Mouse (Mus musculus): ENCODE data around the gene Defb43. TPM values are rescaled to one million over a fixed set of nuclear protein-coding genes. Genes with fewer than 3 reads are reported as not detected.
A peak's percentile ranks its signal among the peaks of the same experiment; 100 is the strongest.

Defb43 gene
- not detected for total RNA-seq (2022)

DNA sequence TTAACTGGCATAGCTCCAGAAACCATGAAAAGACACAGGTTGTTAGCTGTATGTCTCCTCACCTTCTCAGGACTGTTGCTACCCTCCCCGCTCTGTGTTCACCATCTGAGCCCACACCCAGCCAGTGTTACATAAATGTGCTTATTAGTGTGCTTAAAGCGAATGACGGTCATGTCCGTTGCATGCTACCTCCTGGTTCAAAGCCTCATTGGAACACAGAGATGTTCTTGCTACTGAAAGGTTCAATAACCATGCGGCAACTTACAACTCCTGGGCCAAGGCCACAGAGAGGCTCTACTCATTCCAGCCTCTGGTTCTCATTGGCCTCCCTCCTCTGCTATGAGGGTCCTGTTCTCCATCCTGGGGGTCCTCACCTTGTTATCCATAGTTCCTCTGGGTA lies at the start of gene Defb43:
Gene Defb43 (plus strand): TSS at position 301 of the 400 bp plus-strand sequence.
- DNase-seq, result no peak

DNA sequence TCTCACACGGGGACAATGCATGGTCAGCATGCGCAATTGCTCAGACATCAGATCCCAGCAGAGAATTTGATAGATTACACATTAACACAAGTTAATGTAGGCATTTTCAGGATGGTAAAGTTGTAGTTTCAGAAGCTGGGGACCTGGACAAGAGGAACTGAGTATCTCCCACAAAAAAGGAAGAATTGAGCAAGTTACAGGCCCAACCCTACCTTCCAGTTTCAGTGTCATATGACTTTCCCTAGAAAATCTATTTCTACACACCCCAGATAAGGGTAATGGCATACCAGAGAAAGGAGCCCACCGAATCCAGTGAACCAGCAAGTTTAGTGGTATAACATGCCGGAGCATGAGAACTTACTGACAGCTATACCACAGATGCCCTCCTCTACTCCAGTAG lies 47.9 kb upstream of the Defb43 start:
- DNase-seq, result no peak

DNA sequence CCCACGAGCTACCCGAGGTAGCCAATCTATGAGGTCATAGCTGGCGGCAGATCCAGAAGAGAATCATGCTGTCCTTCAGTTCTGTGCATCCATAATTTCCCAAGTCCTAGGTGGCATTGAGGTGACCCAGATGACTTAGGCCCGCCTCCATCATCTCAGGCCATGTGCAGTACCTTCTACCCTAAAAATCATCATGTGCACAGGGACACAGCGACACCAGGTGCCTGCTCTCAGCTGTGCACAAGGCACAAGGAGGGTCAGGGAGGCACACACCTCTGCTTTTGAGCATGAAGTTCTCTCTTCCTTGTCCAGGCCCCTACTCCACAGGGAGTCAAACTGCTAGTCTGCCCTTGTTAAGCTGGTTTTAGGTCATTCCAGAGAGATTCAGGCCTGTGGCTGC lies 46.2 kb upstream of the Defb43 start:
- DNase-seq, result no peak

DNA sequence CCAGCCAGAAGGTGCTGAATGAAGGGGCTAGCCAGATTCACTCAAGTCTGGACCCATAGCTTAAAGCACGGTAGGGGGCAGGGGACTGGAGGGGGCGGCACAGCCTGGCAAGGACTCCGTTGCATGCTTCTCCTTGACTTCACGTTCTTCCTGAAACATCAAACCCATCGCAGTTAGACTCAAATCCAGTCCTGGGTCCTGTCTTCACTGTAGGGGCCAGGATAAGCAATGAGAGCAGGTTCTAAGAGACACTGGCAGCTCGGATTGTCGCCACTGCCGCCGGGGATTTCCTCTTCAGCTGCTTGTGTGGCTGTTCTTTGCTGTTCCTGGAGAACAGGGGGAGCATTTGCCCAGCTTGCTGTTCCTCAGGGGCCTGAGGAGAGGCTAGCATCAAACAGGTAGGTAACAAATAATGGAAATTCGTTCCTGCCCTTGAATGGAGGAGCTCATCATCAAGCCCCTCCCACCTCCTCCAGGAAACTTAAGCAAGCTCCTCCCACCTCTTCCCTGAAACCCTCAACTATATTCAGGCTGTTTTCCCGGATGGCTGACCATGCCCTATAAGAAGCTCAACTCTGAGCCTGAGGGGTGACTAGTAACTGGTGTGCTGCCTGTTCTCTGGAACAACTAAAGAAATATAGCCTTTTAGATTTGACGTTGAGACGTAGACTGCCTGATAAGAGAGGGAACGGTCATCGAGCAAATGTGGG lies 45.6 kb upstream of the Defb43 start:
- DNase-seq, result no peak

DNA sequence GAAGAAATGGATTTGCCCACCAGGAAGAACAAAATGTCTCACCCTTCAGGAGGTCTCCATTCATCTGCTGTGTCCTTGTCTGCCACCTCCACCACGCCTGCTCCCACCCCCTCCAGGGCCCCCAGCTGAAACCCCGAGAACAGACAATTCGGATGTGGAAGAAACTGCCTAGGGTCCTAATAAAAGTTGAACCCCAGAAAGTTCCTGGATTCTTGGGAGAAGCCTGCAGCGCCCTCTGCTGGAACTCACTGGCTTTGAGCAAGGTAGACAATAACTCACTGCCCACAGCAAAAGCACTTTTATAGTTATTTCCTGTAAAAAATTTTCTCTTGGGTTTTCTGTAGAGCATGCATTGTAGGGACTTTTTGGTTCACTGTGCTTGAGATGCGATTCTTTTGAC lies 36.5 kb upstream of the Defb43 start:
- peak; percentile 27 for DNase-seq

DNA sequence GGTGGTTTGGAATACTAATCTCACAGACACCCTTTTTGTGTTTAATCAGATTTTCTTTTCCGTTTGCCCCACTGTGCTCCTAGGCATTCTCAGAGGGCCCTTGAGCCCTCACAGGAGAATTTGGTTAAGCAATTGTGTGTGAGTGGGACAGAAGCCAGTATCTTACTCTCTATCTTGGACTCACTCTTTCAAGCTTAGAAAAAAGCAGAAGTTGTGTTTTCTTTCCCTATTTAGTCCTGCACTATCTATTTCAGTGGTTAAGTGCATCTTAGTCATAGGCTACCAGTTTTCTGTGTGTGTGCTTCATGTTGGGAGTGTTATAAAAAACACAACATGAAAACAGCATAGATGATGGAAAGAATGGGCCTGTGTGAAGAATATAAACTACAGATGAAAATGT lies 31.8 kb upstream of the Defb43 start:
- DNase-seq, result no peak

DNA sequence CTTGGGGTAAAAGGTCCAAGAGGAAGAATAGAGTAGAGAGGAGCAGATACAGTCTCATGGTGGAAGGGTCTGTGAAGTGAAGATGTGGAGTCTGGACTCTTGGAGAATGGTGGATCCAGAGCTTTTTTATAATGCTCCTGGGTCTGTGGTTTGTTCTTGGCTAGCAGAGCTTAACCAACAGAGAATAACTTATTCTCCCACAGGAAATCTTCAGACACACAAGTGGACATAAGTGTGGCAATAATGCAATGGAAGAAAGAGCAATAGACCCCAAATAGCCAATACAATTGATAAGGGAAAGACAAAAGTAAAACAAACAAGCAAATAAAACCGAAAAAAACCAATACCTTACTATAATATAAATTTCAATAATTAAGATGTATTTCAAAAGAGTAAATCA lies 27.2 kb upstream of the Defb43 start, which contains the start of gene Defb48:
Gene Defb48 (minus strand): TSS at position 101 of the 400 bp plus-strand sequence.
- DNase-seq, result no peak

DNA sequence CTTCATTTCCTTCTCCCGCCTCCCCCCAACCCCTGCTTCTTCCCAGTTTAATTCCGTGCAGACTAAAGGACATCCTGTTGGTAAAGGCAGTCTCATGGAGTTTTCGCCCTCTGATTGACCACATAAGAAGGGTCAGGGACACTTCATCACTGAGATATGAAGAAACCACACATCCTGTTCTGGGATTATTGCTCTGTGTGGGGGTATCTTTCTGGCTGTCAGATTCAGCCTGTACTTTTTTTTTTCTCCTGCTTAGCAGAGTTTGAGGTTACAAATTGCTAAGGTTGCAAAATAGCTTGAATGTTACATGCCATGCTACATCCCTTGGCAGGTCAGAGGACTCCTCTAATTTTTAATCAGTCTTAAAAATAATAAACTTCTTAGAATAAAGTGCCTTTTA lies 20.3 kb upstream of the Defb43 start:
- no peak for DNase-seq

DNA sequence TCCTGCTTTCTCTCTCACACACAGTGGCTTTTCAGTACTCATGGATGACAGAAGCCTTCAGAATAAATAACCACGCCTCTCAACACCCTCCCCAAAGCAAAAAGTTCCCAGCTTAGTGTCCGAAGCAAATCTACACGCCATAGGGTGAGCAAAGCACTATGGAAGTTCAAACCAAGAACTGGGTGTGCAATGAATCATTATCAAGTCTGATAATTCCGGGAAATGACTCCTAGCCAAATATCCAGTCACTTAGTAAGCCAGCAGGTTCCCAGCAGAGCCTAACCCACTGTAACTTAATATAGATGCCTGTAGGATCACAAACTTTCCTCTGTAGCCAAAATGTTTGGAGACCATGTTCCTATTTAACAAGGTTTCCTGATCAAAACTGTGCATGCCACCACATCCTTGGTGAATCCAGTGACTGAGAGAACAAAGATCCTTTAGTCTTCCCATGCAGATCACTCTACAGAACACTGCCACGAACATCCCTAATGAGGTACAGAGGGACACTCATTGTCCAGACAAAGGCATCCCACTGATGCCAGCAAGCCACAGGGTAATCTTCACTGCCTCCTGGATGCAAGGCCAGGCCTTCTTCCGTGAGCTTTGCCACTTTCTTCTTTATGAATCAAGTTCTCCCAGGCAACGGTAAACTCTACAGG lies 19.6 kb upstream of the Defb43 start:
- no peak for DNase-seq

DNA sequence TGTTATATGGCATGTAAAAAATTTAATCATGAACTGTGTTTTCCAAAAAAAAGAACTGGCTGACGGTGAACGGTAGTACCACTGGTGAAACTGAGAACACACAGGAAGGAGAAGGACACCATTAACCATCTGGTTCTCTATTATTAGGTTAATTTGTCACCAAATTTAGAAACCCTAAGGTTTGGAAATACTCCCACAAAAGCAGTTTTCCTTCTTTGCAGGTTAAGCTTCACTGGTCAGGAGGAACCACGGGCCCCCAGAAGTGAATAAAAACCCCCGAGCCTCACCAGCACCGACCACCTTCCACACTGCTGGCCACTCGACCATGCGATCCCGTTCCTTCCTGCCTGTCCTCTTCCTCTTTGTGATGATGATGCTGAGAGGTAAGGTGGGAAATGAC lies 13.8 kb upstream of the Defb43 start, which contains the start of gene Defb47:
Gene Defb47 (plus strand): TSS at position 301 of the 400 bp plus-strand sequence.
- DNase-seq, result no peak

DNA sequence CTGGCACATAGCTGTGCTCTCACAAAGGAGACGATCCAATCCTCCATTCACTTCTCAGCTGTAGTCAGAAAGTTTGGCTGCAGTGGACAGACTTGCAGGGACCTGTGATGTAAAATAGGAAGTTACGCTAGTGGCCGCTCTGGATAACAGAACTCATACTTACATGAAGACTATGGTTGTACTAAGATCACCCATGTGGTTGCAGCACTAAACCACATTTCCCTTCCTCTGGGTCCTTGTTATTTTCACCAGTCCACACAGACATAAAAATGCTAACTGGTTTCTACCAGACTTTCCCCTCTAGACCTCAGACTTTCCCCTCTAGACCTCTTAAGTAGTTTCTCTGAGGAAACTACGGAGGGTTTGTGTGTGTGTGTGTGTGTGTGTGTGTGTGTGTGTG lies 12.6 kb upstream of the Defb43 start:
- no peak for DNase-seq

DNA sequence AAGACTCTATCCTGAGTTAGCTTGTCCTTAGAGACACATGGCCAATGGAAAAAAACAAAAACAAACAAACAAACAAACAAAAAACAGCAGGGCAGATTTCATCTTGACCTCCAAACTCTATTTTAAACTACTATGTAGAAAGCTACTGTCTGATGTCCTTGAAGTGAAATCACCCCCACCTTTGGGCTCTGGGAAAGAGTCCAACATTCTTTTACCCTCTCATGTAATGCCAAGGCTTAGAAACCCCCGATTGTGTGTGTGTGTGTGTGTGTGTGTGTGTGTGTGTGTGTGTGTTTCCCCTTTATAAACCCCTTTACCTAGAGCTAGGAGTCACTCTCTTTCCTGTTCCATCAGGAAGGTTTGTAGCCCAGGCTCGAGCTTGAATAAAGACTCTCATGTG lies 9.0 kb upstream of the Defb43 start:
- DNase-seq, result peak; percentile 30

DNA sequence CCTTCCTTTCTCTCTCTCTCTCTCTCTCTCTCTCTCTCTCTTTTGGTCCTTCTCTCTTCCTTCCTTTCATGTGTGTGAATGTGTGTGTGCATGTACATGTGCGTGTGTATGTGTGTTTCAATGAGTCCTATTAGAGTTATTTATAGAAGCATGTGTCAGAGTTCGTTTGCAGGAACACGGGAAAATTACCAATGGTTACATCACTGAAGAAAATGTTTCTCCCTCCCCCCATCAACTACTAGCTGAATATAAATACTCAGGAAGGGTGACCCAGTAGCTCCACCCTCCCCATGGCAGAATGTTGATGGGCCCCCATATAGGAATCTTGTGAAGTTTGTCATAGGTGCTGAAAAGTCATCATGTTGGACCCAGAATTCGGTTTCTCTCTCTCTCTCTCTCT lies 1.5 kb downstream of the Defb43 start:
- no peak for DNase-seq

DNA sequence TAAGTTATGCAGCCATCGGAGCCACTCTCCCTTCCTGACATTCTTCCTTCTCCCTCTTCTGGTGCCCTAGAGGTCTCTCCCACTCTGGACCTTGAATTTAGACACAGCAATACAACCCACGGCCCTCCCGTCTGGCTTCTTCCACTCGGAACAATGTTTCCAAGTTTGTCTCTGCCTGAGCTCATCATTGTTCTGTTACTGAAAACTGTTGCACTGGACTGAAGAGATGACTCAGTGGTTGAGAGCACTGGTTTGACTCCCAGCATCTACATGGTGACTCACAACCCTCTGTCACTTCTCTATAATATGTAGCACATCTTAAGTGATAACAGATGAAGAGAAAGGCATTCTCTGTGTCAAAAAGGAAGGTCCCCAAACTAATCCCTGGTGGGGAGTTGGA lies 3.1 kb downstream of the Defb43 start:
- DNase-seq, result no peak

DNA sequence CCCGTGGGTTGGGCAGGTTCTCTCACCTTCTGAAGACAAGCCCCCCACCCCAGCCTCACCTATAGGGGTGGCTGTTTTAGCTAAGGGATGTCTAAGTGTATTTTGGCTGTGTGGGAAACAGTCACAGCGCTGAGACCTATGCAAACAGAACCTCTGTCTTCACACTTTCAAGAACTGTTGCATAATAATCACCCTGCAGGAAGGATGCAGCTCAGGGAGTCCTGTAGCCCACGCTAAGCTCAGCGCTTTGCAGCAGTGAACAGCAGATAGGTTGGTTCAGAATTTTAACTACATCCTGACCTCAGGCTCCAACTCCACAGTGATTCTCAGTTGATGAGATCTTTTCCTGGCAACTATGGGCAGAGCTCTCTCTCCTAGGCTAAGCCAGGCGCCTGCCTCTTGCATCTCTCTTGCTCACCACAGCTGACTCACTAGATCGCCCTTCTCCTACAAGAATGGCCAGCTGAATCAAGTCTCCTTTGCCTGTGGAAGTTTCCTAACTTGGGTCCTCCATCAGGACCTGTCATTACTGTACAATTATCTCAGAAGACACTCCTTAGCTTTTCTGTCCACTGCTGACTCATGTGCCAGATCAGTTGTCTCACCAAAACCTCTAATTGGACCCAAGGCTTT lies 9.1 kb downstream of the Defb43 start:
- DNase-seq, result no peak

DNA sequence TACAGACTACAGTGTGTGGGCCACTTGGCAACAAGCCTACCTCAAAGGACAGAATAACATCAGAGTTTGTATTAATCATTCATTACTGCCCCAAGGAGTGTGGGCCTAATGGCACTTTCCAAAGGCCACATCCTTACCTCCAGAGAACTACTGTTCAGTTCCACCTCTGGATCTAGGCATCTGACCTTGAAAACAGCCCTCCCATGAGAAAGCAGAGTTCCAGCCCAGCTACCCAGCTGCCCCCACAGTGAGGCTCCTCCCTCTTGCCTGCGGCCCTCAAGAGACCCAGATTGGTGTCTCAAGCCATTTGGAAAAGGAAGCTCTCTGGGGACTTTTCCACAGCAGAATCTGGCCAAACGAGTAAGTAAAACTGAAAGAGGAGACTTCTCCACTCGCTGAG lies 35.1 kb downstream of the Defb43 start, which contains the start of gene Defb42:
Gene Defb42 (plus strand): TSS at position 301 of the 400 bp plus-strand sequence.
- DNase-seq, result no peak

DNA sequence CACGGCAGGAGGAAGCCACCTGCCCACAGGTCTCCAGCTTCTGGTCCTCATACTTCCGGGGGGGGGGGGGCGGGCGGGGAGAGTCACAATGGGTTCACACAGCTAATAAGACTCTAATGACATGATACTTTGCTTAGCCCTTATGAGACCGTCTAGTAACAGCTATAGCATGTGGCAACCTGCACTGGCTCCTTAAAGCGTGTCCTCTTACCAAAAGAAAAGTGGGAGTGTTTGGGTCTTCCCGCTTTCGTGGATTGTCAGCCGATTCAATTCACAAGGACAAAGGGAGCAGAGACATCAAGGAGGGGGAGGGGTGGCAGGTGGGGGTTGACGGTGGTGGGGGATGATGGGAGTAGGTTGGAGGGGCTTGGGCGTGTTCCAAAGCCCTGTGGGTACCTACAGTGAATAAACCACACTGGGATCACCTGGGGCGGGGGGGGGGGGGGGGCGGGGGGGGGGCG lies 38.4 kb downstream of the Defb43 start, which contains the start of gene Defb30:
Gene Defb30 (minus strand): TSS at position 51 of the 461 bp plus-strand sequence.
- no peak for DNase-seq

DNA sequence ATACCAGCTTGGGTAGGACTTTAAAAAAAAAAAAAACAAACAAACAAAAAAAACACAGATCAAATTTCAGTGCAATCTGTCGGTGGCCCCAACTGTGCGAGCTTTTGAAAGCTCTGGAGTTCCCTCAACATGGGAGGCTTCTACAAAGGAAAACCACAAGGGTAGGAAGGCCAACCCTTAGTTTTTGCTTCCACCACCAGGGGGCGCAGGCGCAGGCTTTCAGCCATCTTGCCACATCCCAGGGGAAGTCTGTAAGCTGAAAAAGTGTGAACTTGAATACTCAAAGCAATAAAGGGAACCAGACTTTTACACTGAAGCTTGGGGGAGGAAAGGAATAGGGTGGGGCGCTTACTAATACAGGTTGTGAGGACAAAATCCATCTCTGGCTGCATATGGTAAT lies 39.2 kb downstream of the Defb43 start:
- DNase-seq, result peak; percentile 31

DNA sequence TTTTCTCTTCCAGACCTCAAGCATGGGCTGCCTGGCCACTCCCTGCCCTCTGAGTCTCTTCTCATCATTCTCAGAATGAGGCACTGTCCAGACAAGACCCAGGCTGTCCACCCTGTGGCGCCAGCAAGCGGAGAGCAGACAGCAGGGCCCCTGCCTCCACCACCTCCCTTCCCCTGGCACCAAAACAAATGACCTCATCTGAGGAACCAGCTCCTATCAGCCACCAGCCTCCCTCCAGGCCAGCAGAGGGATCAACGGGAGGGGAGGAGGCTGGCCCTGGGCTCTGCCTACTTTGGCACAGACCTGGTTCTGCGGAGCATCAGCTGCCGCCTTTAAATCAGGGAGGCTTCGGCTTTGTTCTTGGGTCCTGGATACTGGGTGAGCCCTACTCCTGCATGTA lies 43.2 kb downstream of the Defb43 start:
- peak; percentile 78 for DNase-seq

DNA sequence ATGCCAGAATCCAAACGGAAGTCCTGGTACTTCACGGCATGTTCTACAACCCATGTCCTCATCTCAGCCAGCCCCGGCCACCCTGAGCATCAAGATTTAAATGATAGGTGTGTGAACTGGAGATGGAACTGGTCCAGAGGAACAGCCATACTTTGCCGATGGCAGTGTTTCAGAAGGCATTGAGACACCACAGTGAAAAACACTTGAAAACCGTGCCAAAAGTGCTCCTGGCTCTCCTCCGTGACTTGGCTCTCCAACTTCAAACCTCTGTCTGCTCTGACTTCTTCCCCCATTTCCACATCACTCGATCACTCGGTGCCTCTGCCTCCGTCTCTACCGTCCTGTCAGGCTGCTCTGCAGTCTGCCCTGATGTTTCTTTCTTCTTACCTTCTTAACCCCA lies 48.8 kb downstream of the Defb43 start:
- DNase-seq, result no peak

DNA sequence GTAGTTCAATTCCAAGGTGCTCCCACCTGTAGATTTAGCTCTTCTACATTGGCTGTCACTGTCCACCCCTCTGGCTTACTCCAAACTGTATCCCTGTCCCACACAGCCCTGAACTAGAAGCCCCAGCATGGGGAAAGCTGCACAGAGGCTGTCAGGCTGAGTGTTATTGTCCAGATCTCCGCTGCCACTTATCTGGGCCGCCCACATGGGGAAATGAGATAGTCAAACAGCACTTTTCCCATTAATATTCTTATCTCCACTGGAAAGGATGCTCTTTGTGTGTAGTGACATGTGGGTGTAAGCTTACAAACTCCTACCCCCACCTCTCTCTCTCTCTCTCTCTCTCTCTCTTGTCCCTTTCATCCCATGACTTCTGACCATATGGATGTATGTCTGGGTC lies 50.6 kb downstream of the Defb43 start:
- no peak for DNase-seq

DNA sequence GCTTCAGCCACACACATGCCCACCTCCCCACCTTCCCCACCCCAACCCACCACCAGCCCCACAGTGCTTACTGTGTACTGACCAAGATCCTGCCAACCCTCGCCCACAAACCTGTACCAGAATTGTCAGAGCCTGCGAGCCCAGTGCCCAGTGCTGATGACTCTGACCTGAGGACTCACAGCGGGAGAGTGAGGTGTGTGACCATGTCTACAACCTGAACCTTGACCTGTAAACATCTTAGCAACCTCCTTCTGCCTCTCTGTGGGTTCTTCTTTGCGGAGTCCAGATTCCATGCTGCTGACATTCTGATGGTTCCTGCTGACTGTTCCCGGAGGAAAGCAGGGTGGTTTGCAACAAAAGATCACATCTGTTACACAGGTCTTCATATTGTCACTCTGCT lies 53.8 kb downstream of the Defb43 start:
- no peak for DNase-seq

DNA sequence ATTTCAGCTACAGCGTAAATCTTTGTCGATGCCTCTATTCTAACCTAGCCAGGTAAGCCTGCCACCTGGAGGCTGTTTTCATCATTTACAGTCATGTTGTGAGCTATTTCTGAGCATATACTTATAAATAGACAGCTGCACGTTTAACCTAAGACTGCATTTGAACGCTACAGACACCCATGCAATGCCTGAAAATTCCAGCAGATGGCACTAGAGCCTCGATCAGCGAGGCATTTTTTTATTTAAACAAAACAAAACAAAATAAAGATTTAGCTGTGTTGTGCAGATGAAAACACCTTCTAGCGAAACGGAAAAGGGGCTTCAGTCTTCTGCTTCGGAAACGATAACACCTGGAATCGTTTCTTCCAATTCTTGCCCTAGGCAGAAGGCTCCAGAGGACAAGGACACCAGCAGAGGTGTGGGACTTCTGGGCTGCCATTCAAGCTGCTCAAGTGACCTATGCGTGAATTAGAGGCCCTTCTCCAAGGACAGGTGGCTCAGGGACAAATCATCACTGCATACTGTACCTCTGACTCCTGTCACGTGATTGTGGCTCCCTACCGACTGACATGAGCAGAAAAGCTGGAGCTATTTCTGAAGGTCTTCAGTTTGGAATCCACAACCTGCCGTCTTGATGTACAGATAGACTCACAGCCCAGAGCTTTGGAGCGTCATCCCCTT lies 55.2 kb downstream of the Defb43 start:
- no peak for DNase-seq
